Mouse (Mus musculus) bone marrow, adult 2 months (tissue): ENCODE measurements at regions not wholly inside any gene's neighbourhood (a gene's known extent, or its start where the extent isn't known, plus 50 kb on each side); places are given as distances from the start of the nearest gene placed in this dataset.
"Not testable (repeated sequence)": the region's sequence is repeated elsewhere in the genome, so short reads cannot be mapped to it uniquely, and the experiment has no call there.

Experiments
- H3K27ac ChIP-seq: fragments of 200-500 bp; 2 replicates; pipeline ENCODE4 v1.5.1; 2012; ENCODE audit warnings: low read depth, mild to moderate bottlenecking, control low read depth, inconsistent platforms, low read length; ENCODE audit not compliant: control insufficient read depth, poor library complexity, insufficient read depth
- H3K4me1 ChIP-seq: fragments of 200-500 bp; 2 replicates; pipeline ENCODE4 v1.6.1; 2011; ENCODE audit warnings: low read length; ENCODE audit not compliant: control insufficient read depth, insufficient read depth
- H3K4me3 ChIP-seq: fragments of 200-500 bp; replicated peaks from 2 replicates; pipeline ENCODE3; 2011; ENCODE audit warnings: mild to moderate bottlenecking, low read depth, low read length, control low read depth; ENCODE audit not compliant: control insufficient read depth
- CTCF ChIP-seq: fragments of 200-500 bp; IDR thresholded peaks from 2 replicates; pipeline ENCODE4 v1.5.1; 2011; ENCODE audit warnings: low read length, control low read depth; ENCODE audit not compliant: control insufficient read depth, insufficient read depth
- POLR2A ChIP-seq: fragments of 200-500 bp; IDR thresholded peaks from 2 replicates; pipeline ENCODE4 v1.6.1; 2011; ENCODE audit warnings: low read depth, mild to moderate bottlenecking, control low read depth, low read length, borderline replicate concordance; ENCODE audit not compliant: control insufficient read depth
- WGBS: fragments of 180-500 bp; shearing (Covaris S2); methylation state at CpG from one replicate; pipeline ENCODE4 v1.1.7; 2018; 5-methylcytosine and 5-hydroxymethylcytosine counted together

DNA sequence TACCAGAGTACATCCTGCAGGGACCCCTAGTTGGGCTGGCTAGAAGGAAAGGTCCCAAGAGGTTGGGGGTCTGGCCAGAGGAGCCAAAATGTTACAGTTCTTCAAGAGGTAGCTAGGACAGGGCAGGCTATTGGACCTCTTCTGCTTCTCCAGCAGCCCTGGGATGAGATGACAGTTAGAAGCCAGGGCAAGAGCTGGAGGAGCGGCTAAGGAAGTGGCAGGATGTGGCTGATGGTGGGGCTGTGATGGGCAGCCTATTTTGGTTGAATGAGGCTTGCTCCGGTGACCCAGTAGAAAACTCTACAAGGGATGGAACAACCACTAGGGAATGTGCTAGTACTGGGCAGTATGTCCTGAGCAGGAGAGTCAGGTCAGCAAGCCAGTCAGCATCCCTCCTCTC lies 82.8 kb downstream of the Ddx11 start:
- no peak overlapping the region for H3K4me3 ChIP-seq
- WGBS = 53% methylated on average over 2 of the region's 2 CpGs
- no peak overlapping the region for H3K27ac ChIP-seq
- no peaks in the 10 kb centered on the region for H3K4me1 ChIP-seq
- TF ChIP-seq CTCF (no peak), POLR2A (no peak)

DNA sequence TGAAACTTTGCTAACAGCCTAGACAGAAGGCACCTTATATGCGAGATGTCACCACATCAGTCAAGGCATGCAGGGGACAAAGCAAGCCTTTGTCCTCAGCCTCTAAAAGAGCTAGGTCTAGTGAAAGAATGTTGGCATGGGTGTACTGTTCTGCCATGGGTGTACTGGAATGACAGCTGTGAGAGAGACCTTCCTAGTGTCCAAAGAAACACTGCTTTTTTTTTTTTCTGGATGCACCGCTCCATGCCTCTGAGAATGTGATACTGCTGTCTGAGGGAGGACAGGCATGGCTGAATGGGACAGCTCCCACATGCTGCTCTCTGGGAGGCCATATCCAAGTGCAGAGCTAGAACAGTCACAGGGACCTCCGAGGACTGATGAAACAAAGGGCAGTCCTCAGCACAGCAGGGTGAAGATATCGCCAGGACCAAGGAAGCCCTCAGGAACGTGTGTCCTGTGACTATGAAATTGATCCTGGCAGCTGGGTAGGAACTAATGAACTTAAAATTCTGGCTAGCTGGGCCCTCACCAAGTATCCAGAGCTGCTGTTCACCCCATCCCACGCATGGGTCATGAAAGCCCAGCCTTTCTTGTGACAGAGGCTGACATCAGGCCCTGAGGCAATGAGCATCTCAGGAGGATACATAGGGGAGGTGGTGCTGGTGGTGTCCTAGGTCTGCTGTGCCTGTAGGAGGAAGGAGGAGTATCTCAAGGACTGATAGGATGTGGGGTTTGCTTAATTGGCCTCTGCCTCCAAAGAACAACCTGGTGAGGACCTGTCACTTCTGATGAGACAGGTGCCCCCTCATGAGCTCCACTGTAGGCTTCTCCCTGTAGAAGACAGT lies 84.6 kb downstream of the Ddx11 start:
- H3K4me1 ChIP-seq, H3K27ac ChIP-seq, H3K4me3 ChIP-seq: not testable (repeated sequence)
- 76% methylated on average over 6 of the region's 6 CpGs for WGBS

DNA sequence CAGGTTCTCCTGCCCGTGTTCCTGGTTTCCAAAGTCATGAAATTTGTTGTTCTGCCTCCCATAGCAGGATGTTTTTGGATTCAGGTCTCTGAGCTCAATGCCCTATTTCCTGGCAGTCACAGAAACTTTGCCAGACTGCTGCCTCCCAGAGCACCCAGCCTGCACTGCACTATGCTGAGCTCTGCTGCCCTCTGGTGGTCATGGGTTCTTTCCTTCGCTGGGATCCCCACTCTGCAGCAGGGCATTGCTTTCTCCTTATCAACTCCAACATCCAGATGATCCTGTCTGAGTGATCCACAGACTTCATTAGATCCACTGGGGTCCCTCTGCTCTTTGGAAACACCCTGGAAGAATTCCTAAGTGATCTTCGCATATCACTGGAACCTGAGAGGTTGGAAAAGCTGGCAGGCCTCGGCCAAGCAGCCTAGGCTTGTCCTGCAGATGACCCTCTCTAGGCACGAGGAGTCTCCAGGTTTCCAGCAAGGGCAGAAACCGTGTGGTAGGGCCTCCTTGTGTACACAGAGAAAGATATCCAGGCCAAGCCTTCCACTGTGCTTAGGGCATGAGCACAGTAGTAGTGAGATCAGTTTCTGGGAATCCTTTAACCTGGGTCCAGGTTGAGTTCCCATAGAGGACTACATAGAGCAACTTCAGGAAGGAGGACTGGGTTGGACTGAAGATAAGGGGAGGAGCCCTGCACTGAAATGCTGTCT lies 85.6 kb downstream of the Ddx11 start:
- WGBS = 43% methylated on average over 3 of the region's 6 CpGs
- H3K4me1 ChIP-seq, H3K27ac ChIP-seq, H3K4me3 ChIP-seq: not testable (repeated sequence)

DNA sequence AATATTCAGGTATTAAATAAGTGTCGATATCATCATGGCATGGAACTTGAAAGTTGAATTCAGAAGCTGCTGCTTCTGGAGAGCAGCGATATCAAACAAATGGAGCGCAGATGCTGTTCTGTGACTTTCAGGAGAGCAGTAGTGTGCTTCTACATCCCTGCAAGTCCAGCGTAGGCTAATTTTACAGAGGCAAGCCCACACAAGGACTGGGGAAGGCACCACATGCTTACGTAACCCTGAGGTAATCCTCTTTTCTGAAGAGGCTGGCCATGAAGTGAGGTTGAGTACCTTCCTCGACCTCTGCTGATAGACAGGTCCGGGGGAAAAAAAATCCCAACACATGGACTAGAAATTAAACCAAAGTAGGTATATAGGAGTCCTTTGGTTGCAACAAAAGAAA lies 88.2 kb downstream of the Ddx11 start:
- H3K27ac ChIP-seq = no peak overlapping the region
- WGBS = 79% methylated on average over 7 of the region's 7 CpGs
- TF ChIP-seq CTCF (no peak), POLR2A (no peak)
- no peaks in the 10 kb centered on the region for H3K4me1 ChIP-seq
- no peak overlapping the region for H3K4me3 ChIP-seq

DNA sequence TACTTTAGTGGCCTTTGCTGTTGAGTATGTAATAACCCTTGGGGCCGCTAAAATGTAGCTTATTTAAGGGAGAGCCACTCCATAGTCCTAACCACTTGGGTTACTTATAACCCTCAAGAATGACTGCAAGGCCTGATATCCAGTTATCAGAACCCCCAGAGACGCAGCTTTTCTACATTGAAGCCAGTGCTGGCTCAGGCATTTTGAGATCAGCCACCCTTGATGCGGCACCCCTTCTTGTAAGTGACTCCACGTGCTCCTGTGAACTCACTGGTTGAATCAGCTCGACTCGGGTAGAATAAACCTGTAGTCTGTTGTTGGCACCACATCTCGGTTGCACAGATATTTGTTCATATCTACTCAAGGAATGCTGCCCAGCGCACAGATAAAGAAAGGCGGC lies 89.3 kb downstream of the Ddx11 start:
- Histone ChIP-seq H3K27ac (no peak overlapping the region), H3K4me1 (no peaks in the 10 kb centered on the region), H3K4me3 (no peak overlapping the region)
- TF ChIP-seq CTCF (no peak), POLR2A (no peak)
- 83% methylated on average over 9 of the region's 9 CpGs for WGBS

DNA sequence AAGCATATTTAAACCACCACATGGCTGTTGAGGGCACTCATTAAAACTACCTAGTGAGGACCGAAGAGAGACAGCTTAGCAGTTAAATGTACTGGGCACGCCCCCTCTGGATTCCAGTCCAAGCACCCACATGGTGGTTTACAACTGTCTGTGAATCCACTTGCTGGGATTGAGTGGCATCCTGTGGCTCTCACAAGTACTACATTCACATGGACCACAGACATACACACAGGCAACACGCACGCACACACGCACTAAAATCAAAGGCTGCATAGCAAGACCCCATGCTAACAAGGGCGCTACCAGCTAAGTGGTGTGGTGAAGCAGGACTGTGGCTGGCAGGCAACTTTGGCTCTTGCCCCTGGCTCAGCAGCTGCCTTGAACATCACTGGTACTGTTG lies 95.0 kb downstream of the Ddx11 start:
- H3K27ac ChIP-seq = no peak overlapping the region
- WGBS = 88% methylated on average over 6 of the region's 6 CpGs
- no peaks in the 10 kb centered on the region for H3K4me1 ChIP-seq
- TF ChIP-seq POLR2A (no peak), CTCF (no peak)
- no peak overlapping the region for H3K4me3 ChIP-seq

DNA sequence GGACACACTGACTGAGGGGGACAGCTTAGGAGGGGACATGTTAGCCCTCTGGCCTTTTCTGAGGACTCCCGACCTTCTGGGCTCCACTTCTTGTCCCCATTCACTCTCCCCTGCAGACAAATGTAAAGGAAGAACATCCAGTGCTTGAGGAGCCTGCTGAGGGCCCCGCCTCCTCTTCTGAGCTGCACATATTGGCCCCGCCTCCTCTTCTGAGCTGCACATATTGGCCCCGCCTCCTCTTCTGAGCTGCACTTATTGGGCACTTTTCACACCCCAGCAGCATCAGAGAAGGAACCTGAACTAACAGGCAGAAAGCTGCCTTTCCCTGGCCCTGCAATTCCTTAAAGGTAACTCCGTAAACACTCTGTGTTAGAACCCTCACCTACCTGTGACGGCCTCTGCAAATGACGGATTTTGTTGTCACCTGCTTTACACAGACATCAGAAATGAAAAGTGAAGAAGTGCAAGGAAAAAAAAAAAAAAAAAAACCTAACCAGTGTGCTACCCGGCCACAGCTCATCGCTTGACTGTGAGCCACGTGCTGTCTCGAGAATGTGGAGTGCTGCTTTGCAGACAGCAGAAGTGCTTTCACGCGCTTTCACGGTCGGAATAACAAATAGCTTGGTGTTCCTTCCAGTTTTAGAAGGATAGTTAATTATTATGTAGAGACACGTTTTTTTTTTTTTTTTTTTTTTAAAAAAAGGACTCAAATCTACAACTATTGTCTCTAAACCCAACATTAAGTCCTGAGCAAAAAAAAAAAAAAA lies 96.5 kb downstream of the Ddx11 start:
- Histone ChIP-seq H3K4me3 (no peak overlapping the region), H3K4me1 (no peaks in the 10 kb centered on the region), H3K27ac (no peak overlapping the region)
- TF ChIP-seq POLR2A = no peak
- TF ChIP-seq CTCF = no peak
- WGBS = 66% methylated on average over 16 of the region's 16 CpGs

DNA sequence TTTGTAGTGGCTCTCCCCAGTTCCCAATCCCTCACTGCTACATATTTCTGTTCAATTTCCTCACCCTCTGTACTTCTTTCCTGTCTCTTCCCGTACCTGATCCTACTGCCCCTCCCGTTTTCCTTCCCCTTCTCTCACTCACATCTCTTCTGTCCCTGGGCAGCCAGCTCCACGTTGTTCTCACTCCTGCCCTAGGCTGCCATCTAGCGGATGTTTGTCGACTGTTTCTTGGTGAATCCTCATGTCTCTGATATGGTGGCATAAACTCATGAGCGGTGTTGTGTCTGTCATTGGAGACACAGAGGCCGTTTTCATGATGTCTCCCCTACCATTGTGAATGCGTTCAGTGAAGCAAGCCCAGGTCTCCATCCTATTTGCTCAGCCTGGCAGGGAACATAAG lies 97.9 kb downstream of the Ddx11 start:
- no peaks in the 10 kb centered on the region for H3K4me1 ChIP-seq
- H3K4me3 ChIP-seq = no peak overlapping the region
- TF ChIP-seq CTCF (peak; percentile 78), POLR2A (no peak)
- WGBS = 10% methylated on average over 8 of the region's 8 CpGs
- H3K27ac ChIP-seq = no peak overlapping the region

DNA sequence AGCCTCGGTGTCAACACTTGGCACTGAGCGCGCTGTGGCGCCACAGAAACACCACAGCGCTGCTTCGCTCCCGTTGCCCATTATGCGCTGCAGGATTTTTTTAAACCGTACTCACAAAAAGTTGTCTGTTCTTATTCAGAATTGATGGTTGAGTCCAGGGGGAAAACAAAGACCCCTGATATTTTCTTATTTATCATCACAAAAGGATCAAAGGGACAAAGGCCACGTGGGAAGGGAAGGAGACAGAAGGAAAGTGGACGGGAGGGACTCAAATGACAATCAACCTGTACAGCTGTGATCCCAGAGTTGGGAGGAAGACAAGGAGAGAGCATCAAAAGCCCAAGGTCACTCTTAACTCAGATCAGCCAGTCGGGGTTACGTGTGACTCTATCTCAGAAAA lies 100.4 kb downstream of the Ddx11 start:
- WGBS = 87% methylated on average over 13 of the region's 13 CpGs
- no peak for TF ChIP-seq POLR2A
- TF ChIP-seq CTCF = no peak
- H3K4me1 ChIP-seq = no peaks in the 10 kb centered on the region
- no peak overlapping the region for H3K4me3 ChIP-seq
- no peak overlapping the region for H3K27ac ChIP-seq
